Mouse (Mus musculus): ENCODE data around the gene Fchsd2. TPM values are rescaled to one million over a fixed set of nuclear protein-coding genes. Genes with fewer than 3 reads are reported as not detected.

Fchsd2 gene
- polyA plus RNA-seq, 1 experiment: 24.9 TPM

DNA sequence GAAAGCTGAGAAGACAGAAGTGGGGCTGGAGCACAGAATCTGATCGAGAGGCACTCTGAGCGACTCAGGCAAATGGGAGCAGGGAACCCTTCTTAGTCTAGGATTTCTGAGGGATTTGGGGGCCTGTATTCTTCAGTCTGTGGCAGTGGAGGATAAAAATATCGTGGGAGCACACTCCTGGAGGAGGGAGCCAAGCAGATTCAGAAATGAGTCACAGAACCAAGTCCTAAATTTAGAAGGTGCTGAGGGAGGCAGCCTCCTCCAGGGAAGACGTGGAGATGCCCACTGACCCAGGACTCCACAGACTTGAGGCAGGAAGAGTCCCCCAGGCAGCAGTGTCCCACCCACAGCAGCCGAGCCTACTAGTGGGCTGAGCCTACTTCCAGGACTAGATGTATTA, 221.7 kb downstream of the Fchsd2 start:
- TF ChIP-seq POLR2A (IDR thresholded peaks at IDR 0.05; ENCODE audit: insufficient read depth, low read length) (no peak), EP300 (IDR thresholded peaks at IDR 0.05; ENCODE audit: insufficient read depth, low read depth, low read length) (no peak), CTCF (IDR thresholded peaks at IDR 0.05; ENCODE audit: low read depth, low read length) (no peak)
- Histone ChIP-seq H3K36me3 (ENCODE audit: control insufficient read depth, insufficient read depth, low read length, poor library complexity, severe bottlenecking) (no peaks in the 10 kb centered on the region), H3K9ac (ENCODE audit: low read depth, poor library complexity, severe bottlenecking) (no peak overlapping the region), H3K27ac (ENCODE audit: insufficient read depth, low read length) (no peak overlapping the region), H3K9me3 (replicated peaks; ENCODE audit: control insufficient read depth, insufficient read depth, low read length, poor library complexity, severe bottlenecking) (no peaks in the 10 kb centered on the region), H3K4me3 (ENCODE audit: low read depth, low read length) (no peak overlapping the region), H3K4me1 (ENCODE audit: control insufficient read depth, insufficient read depth, low read length) (no peaks in the 10 kb centered on the region), H3K27me3 (ENCODE audit: control insufficient read depth, insufficient read depth, low read length, poor library complexity, severe bottlenecking) (no peaks in the 10 kb centered on the region)

DNA sequence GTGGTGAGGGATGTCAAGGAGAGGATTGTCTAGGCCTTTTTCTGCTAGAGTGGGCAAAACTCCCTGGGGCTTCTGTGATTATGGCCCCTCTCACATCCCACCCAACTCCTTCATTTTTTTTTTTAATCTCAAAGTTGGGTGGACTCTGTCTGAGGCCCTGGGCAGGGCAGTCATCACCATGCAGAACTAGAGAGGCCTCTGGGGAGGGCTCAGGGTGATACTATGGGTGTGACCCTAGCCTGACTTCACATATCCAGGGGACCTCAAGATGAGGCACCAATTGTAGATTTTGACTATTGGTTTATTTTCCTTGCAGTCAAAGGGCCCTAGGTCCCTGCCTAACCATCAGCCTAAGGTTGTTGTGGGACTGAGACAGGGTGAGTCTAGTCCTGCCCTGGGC, 223.0 kb downstream of the Fchsd2 start:
- H3K9ac ChIP-seq (ENCODE audit: low read depth, poor library complexity, severe bottlenecking): no peak overlapping the region
- no peaks in the 10 kb centered on the region for H3K9me3 ChIP-seq (replicated peaks; ENCODE audit: control insufficient read depth, insufficient read depth, low read length, poor library complexity, severe bottlenecking)
- no peaks in the 10 kb centered on the region for H3K27me3 ChIP-seq (ENCODE audit: control insufficient read depth, insufficient read depth, low read length, poor library complexity, severe bottlenecking)
- no peak overlapping the region for H3K4me3 ChIP-seq (ENCODE audit: low read depth, low read length)
- TF ChIP-seq CTCF (IDR thresholded peaks at IDR 0.05; ENCODE audit: low read depth, low read length) (no peak), POLR2A (IDR thresholded peaks at IDR 0.05; ENCODE audit: insufficient read depth, low read length) (no peak), EP300 (IDR thresholded peaks at IDR 0.05; ENCODE audit: insufficient read depth, low read depth, low read length) (no peak)
- H3K36me3 ChIP-seq (ENCODE audit: control insufficient read depth, insufficient read depth, low read length, poor library complexity, severe bottlenecking): no peaks in the 10 kb centered on the region
- no peaks in the 10 kb centered on the region for H3K4me1 ChIP-seq (ENCODE audit: control insufficient read depth, insufficient read depth, low read length)
- H3K27ac ChIP-seq (ENCODE audit: insufficient read depth, low read length): no peak overlapping the region

DNA sequence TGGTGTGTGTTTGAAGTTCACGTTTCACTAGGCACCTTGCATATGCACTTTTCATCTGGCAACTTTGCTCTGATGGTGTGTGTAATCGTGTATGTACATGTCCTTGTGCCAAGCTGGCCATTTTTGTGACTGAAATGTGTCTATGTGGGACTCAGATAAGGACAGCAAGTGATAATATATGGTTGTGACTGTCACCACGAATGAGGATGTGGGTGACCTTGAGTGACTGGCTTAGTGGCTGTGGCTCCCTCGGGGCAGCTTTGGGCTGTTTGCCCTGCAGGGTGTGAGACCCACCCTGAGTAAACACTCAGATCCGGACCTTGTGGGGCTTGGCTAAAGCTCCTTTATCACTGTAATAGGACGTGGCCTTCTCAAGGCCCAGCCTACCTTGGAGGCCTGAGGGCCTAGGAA, 223.9 kb downstream of the Fchsd2 start:
- Histone ChIP-seq H3K4me1 (ENCODE audit: control insufficient read depth, insufficient read depth, low read length) (no peaks in the 10 kb centered on the region), H3K36me3 (ENCODE audit: control insufficient read depth, insufficient read depth, low read length, poor library complexity, severe bottlenecking) (no peaks in the 10 kb centered on the region), H3K27me3 (ENCODE audit: control insufficient read depth, insufficient read depth, low read length, poor library complexity, severe bottlenecking) (no peaks in the 10 kb centered on the region), H3K4me3 (ENCODE audit: low read depth, low read length) (no peak overlapping the region), H3K27ac (ENCODE audit: insufficient read depth, low read length) (no peak overlapping the region), H3K9me3 (replicated peaks; ENCODE audit: control insufficient read depth, insufficient read depth, low read length, poor library complexity, severe bottlenecking) (no peaks in the 10 kb centered on the region), H3K9ac (ENCODE audit: low read depth, poor library complexity, severe bottlenecking) (no peak overlapping the region)
- TF ChIP-seq EP300 (IDR thresholded peaks at IDR 0.05; ENCODE audit: insufficient read depth, low read depth, low read length) (no peak), POLR2A (IDR thresholded peaks at IDR 0.05; ENCODE audit: insufficient read depth, low read length) (no peak), CTCF (IDR thresholded peaks at IDR 0.05; ENCODE audit: low read depth, low read length) (no peak)

DNA sequence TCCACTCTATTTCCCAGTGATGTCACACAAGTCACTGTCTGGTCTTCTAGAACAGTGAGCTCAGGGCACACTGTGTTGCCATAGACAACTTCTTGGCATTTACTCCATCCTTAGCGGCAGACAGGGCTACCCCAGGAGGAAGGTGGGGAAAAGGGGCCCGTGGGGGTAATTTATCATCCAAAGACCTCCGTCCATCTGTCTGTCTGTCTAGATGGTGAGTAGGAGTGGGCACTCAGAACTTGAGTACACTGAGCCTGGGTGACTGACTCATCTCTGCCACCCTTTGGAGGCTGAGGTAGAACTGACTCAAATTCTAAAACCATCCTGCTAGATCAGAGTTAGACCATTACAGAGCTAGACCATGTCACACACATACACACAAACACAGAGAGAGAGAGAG, 224.4 kb downstream of the Fchsd2 start, which contains the start of gene Stard10:
Stard10 (plus strand) TSS at position 73 of the 400 bp plus-strand sequence.
- TF ChIP-seq POLR2A (IDR thresholded peaks at IDR 0.05; ENCODE audit: insufficient read depth, low read length): no peak
- no peak for TF ChIP-seq EP300 (IDR thresholded peaks at IDR 0.05; ENCODE audit: insufficient read depth, low read depth, low read length)
- TF ChIP-seq CTCF (IDR thresholded peaks at IDR 0.05; ENCODE audit: low read depth, low read length): no peak
- no peaks in the 10 kb centered on the region for H3K27me3 ChIP-seq (ENCODE audit: control insufficient read depth, insufficient read depth, low read length, poor library complexity, severe bottlenecking)

DNA sequence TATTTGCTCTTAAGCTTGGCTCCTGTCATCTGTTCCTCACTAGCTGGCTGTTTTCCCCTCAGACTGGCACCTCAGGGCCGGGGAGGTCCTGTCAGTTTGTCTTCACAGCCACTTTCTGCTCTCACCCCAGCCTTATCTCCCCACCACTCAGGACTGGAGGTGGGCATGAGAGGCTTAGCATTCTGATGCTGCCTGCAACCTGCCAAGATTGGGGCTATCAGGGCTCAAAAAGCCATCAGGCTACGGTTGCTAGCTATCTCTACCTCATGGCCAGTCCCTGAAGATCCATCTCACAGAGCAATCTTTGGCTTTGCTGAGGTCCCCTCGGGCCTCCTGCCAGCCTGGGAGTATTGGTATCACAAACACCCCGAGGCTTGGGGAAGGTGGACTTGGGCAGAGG, 226.2 kb downstream of the Fchsd2 start:
- no peaks in the 10 kb centered on the region for H3K9me3 ChIP-seq (replicated peaks; ENCODE audit: control insufficient read depth, insufficient read depth, low read length, poor library complexity, severe bottlenecking)
- no peak for TF ChIP-seq POLR2A (IDR thresholded peaks at IDR 0.05; ENCODE audit: insufficient read depth, low read length)
- no peak for TF ChIP-seq EP300 (IDR thresholded peaks at IDR 0.05; ENCODE audit: insufficient read depth, low read depth, low read length)
- TF ChIP-seq CTCF (IDR thresholded peaks at IDR 0.05; ENCODE audit: low read depth, low read length): no peak
- H3K36me3 ChIP-seq (ENCODE audit: control insufficient read depth, insufficient read depth, low read length, poor library complexity, severe bottlenecking): no peaks in the 10 kb centered on the region
- no peak overlapping the region for H3K9ac ChIP-seq (ENCODE audit: low read depth, poor library complexity, severe bottlenecking)
- H3K4me1 ChIP-seq (ENCODE audit: control insufficient read depth, insufficient read depth, low read length): no peaks in the 10 kb centered on the region
- H3K4me3 ChIP-seq (ENCODE audit: low read depth, low read length): no peak overlapping the region
- H3K27me3 ChIP-seq (ENCODE audit: control insufficient read depth, insufficient read depth, low read length, poor library complexity, severe bottlenecking): no peaks in the 10 kb centered on the region
- no peak overlapping the region for H3K27ac ChIP-seq (ENCODE audit: insufficient read depth, low read length)

More for the DNA sequence above, 224.4 kb downstream of the Fchsd2 start, which contains the start of gene Stard10:
- Histone ChIP-seq H3K4me1 (ENCODE audit: control insufficient read depth, insufficient read depth, low read length) (no peaks in the 10 kb centered on the region), H3K9me3 (replicated peaks; ENCODE audit: control insufficient read depth, insufficient read depth, low read length, poor library complexity, severe bottlenecking) (no peaks in the 10 kb centered on the region), H3K27ac (ENCODE audit: insufficient read depth, low read length) (no peak within 1 kb of the TSS), H3K9ac (ENCODE audit: low read depth, poor library complexity, severe bottlenecking) (no peak within 1 kb of the TSS), H3K4me3 (ENCODE audit: low read depth, low read length) (no peak within 1 kb of the TSS), H3K36me3 (ENCODE audit: control insufficient read depth, insufficient read depth, low read length, poor library complexity, severe bottlenecking) (no peaks in the 10 kb centered on the region)

DNA sequence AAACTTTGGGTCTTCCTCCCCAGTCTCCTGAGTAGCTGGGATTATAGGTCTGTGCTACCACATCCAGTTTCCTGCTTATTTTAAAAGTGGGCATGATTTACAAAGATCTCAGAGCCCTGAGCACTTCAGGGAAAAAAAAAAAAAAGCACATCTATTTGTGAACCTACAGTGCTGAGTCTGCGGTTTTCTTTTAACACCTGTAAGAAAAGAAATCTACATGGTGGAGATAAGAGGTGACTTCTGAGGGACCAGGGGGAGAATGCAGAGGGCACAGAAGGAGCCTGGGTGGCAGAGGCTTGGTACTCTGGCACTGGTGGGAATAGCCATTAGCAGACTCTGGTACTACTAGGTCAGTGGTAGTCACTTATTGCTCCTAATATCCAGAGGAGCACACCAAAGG, 227.1 kb downstream of the Fchsd2 start:
- TF ChIP-seq EP300 (IDR thresholded peaks at IDR 0.05; ENCODE audit: insufficient read depth, low read depth, low read length): no peak
- TF ChIP-seq CTCF (IDR thresholded peaks at IDR 0.05; ENCODE audit: low read depth, low read length): no peak
- TF ChIP-seq POLR2A (IDR thresholded peaks at IDR 0.05; ENCODE audit: insufficient read depth, low read length): no peak
- Histone ChIP-seq H3K36me3 (ENCODE audit: control insufficient read depth, insufficient read depth, low read length, poor library complexity, severe bottlenecking) (no peaks in the 10 kb centered on the region), H3K27me3 (ENCODE audit: control insufficient read depth, insufficient read depth, low read length, poor library complexity, severe bottlenecking) (no peaks in the 10 kb centered on the region), H3K27ac (ENCODE audit: insufficient read depth, low read length) (no peak overlapping the region), H3K9me3 (replicated peaks; ENCODE audit: control insufficient read depth, insufficient read depth, low read length, poor library complexity, severe bottlenecking) (no peaks in the 10 kb centered on the region), H3K4me3 (ENCODE audit: low read depth, low read length) (no peak overlapping the region), H3K9ac (ENCODE audit: low read depth, poor library complexity, severe bottlenecking) (no peak overlapping the region), H3K4me1 (ENCODE audit: control insufficient read depth, insufficient read depth, low read length) (no peaks in the 10 kb centered on the region)
